Mouse (Mus musculus) c-Kit-positive CD71-positive TER-119-positive erythroid progenitor cells, embryonic 14.5 days (primary cell): Measurements from ENCODE around the gene Fbp2.

Experiments used
- DNase-seq: peaks from one replicate; pipeline ENCODE4 v3.0.0-alpha.2; 2013; ENCODE audit warnings: low spot score

The Fbp2 gene

DNA sequence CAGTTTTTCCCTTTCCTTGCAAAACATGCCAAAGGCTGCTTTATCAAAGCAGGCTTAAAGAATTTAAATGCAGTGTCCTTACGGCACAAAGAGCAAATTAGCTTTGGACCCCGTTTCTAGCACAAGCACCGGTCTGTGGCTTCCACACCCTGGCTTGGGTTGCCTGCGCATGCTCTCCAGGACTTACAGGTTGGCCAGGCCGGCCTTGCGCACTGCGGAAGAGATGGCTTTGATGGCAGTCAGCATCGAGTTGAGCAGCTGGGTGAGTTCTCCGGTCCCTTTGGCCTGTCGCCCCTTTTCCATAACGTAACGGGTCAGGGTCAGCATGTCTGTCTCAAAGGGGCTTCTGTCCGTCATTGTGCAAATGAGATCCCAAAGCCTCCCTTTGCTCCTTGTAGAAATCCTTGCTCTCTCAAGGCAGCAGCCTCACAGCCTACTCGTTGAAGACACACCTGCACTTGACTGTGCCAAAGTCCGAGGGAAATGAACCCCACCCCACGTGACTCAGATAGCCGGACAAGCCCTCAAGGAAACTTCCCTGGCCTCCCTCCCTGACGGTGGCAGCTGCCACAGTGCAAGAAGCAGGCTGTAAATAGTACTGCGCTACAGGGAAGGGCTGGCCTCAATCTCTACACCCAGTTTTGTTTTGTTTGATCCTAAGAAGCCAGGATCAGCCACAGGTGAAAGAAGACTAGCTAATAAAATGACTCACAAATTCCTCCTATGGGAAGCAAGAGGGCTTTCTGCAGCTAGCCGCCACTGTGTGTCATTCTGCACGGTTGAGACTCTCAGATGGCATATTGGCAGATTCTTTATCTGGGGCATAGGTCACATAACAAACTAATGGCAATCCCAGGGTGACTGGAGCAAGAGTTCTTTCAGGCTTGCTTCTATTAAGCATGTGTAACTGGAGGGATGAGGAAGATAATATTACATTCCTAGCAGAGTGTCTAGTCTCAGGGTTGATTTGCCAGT, at the start of gene Fbp2:
TSS of gene Fbp2 (minus strand) at position 482 of the 975 bp plus-strand sequence.
- no peak for DNase-seq

DNA sequence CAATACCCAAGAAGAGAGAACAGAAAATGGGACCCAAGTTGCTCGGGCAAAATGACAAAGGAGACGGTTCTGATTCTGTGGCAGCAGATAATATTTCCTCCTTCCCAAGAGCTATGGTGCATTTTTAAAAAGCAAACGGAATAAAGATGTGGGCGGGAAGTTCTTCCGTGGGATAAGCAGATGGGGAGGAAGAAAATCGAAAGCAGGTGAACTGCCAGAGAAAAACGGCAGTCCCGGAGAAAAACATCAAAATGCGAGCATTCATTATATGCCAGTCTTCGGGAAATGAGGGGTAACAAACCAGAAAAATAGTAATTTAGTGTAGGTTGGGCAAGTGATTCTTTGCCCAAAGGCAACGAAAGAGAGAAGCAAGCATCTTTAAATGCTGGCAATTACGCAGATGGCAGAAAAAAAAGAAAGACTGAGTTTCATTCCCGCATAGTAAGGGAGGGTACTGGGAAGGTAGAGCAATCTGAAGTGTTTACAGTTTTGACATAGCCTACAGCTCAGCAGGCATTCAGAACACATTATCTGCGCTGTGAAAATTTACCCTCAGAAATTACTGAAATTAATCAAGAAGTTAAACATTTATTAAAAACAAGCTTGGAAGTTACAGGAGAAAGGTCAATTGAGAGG, 49.4 kb upstream of the Fbp2 start:
- DNase-seq, result no peak

DNA sequence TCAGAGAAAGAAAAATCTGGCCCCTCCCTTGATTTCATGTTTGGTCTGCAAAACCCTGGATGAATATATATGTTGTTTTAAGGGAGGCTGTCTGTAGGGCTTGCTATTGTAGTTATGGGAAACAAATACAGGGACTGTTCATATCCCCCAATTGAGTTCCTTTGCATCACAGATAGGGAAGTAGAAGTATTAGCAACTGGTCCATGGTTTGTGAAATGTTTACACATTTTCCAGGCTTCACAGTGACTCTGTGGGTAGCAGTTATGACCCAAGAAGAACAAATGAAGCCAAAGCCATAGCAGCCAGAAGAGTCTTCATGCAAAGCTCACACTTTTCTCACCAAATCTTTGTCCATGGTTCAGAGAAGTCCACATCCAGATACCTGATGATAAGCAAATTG, 42.9 kb upstream of the Fbp2 start:
- no peak for DNase-seq

DNA sequence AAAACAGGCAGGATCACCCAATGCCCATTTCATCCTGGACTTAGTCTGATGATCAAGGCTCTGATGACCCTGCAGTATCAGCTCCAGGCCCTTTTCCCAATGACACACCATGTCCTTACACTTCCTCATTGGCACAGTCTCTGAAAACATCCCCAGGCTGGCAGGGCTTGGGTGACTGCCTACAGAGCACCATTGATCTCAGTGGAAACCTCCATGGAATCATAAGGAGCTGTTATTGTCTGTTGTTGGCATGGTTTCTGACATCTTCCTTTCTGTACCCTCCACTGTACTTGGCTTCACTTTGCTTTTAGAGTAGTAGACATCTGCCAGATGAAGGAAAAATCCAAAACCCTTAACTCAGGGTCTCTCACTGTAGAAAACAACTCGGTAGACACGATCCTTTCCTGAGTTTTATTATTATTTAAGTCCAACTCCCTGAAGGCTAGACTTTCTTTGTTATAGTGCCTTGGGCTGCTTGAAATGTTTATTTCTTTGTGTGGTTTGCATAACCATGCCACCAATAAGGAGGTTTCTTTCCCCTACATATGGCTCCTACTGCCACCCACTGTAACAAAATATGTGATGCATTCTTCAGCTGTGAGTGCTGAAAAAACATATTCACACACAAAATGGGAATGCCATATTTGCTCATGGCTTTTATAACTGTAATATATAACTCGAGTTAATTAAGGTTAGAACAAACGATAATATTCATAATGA, 39.9 kb upstream of the Fbp2 start:
- DNase-seq, result no peak

DNA sequence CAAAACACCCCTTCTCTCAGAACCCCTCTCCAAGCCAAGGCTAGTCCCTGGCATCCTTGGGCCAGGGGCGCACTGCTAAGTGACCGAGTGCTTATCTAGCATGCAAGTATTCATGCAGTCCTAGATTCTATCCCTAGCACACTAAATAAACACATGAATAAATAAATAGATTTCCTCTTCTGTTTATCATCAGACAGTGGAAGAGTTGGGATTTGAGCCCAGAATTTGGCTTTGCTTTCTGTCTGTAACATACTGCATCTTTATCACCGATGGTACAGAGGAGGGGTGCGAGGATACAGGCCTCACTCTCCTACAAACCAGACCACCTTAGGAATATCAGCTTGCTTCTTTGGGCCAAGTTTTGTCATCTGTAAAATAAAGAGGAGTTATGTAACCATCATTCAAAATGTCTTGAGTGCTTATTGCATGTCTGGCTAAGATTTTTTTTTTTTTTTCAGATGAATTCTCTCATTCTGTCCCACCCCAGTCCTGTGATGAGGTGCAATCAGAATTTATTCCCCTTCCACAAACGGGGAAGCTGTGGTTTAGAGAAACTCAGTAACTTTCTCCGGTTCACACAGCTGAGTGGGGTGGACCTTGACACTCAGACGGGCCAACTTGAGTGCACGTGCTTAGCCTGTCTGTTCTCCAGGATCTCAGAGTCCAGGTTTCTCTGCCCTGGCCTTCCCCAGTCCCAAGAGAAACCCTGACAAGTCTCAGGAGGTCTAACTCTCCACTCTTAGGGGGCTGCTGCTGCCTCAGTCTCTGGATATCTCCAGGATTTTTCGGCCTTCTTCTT, 35.0 kb upstream of the Fbp2 start:
- DNase-seq, result no peak

DNA sequence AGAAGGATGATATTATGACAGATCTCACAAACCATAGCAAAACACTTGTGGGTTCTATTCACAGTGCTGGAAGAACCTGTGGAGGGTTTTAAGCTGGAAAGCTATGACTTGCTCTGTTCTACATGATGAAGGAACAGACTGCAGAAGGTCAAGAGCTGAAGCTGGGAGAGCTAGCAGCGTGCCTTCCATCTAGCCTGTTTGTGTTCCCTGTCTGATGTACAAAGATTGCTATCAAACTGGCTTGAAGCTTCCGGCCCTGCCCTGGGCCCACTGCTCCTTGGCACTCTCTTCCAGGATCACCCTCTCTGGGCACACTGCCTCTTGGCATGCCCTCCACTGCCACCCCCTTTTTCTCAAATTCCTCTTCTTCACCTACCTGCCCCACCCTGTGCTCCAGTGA, 31.1 kb upstream of the Fbp2 start:
- no peak for DNase-seq

DNA sequence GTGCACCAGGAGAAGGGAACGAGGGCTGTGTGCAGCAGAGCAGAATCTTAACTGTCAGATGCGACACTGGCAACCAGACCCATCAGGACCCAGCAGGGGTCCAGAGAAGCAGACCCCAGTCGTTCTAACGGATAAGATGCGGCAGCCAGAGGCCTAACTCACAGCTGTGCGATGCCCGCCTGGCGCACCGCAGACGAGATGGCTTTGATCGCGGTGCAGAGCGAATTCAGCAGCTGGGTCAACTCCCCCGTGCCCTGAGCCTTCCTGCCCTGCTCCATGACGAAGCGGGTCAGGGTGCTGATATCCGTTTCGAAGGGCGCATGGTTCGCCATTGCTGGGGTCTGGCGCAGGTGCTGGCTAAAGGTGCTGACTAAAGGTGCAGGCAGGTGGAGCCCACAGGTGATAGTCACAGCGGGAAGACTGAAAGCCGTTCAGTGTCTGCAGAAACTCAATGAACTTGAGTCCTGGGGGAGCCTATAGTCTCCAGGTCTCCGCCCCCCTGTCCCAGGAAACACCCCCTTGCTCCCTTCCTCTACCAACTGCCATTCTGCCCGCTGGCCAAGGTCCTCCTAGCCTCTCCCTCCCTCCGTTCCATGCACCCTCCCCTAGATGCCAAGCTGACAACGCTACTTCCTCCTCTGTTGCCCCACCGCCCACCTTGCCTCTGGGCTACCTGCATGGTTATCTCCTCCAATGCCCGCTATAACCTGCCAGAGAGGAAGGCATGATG, 29.7 kb upstream of the Fbp2 start, which contains the start of gene Fbp1:
TSS of gene Fbp1 (minus strand) at position 571 of the 730 bp plus-strand sequence.
- DNase-seq, result no peak

DNA sequence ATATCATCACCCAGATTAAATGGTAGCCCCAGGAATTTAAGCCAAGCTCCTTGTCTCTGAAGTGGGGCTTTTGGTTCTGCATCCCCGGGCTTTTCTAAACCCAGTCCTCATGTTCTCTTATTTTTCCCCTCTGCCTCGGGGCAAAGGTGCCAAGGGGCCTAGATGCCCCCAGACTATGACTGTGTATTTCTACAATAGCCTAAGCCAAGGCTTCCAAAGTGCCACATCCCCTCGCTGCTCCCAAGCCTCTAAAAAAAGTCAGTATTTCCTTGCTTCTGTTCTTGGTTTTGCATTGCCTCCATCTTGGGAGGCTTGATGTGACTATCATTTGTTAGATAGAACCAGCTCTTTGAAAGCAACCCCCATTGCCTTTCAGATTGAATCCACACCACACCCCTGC, 26.3 kb upstream of the Fbp2 start:
- no peak for DNase-seq

DNA sequence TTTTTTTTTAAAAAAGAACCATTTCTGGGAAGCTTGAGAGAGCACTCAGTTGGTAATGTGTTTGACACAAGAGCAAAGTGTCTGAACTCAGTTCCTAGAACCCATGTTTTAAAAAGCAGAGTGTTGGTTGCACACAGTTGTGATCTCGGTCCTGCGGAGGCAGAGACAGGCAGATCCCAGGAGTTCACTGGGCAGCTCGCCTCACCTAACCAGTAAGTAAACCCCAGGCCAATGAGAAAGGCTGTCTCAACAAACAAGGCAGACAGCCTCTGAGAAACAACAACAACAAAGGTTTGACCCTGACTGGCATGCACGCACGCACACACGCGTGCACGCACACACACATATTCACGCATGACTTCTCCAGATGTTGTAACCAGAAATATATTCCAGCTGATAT, 25.7 kb upstream of the Fbp2 start:
- no peak for DNase-seq

DNA sequence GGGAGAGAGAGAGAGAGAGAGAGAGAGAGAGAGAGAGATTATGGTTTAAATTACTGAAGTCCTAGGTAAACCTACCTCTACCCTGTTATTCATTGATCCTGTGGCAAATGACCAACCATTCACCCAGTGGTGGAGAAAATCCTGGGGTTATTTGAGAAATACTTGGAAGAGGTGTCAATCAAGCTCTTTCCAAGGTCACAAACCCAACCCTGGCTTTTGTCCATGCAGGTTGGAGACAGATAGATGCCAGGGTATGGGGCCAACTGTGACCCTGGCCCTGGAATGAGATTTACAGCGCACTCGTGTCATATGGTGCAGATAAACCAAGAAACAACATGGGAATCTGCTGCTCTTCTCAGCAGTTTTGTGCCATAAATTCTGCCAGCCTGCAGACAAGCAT, 25.2 kb upstream of the Fbp2 start:
- no peak for DNase-seq

DNA sequence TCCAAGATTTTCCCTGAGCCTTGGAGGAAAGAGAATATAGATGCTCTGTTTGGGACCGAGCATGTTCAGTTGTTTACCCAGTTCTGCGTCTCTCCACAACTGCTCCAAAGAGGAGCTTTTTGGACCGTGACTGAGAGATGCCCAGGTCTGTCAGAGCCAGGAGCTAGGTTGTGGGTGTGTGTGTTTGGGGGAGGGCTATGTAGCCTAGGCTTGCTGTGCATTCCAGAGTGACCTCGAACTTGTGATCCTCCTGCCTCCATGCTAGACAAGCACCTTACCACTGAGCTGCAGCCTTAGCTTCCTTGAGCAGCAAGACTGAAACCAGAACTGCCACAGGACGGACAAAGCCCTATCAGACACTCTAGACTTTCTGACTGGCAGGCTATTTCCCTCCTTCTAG, 24.6 kb upstream of the Fbp2 start:
- DNase-seq, result no peak

DNA sequence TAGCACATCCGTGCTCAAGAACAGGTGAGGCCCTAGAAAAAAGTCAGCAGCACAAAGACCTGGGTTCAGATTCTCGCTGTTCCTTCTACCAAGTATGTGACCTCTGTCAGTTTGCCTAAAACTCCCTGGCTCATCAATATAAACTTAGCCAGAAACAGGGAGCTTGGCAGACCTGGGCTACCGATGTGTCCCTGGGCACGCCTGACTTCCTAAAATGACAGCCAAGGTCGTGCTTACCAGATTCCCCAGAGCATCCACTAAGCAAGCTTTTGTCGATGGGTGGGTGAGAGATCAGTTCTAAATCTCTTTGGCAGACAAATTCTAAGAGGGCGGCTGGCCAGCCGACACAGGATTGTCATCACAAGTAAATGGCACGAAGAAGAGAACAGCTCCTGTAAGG, 23.1 kb upstream of the Fbp2 start:
- DNase-seq, result no peak

DNA sequence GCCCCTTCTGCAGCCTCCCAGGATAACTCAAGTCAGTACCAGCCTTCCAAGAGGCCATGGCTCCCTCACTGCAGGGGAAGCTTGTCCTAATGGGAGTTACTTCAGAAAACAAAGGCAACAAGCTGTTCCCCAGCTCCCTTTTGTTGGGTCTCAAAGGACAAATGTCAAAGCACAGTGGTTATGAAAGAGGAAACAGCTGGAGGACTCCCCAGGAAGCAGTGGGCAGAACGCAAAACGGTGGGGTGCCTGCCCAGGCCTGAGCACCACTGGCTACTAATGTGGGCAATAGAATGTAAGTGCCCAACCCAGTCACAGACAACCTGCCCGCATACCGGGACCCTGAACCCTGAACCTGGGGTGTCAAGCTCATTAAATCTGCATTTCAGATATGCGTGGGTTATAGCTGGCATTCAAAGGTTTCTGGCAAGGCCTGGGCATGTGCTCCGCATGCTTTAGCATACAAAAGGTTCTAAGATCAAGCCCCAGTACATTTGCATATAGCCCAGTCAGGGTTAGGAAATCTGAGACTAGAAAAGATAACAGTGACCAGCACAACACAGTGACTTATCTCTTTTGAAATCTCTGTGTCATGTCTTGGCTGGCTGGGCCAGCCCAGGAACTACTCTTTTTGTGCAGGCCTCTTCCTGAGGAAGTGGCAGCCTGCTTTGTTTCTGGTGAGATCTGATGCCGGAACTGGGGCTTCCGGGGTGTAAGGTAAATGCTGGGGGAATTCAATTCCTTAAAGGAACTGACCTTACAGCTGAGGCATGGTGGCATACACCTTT, 21.8 kb upstream of the Fbp2 start:
- no peak for DNase-seq

DNA sequence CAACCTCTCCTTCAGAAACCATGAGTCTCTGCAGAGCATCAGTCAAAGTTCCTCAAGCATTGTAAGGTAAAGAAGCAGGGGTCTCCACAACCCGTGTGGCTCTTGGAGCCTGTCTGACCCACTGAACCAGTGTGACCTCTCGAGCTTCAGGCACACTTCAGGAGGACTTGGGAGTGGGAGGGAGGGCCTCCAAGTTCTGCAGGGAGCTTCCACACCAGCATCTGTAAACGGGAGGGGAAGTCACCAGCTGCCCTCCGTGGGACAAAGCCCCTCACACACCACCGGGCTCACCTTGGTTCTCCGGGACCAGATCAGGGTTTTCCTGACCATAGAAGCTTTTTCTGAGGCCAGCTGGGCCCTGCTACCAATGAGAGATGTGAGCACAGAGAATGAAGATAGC, 21.2 kb upstream of the Fbp2 start:
- no peak for DNase-seq

DNA sequence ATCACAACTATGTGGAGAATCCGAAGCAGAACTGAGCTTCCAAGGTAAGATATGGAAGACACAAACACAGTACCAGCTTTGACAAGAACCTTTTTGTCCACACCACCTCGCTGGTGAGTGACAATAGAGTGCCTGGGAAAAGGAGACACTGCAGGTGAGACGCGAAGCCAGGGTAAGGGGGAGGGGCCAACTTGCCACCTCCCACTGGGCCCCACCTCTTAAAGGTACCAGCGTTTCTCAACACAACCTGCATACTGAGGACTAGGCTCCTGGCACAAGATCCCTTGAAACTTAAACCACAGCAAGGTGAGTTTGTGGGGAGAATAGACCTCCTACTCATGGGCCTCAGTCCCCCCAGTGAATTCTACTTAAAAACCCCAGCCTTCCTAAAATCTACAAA, 19.0 kb upstream of the Fbp2 start:
- no peak for DNase-seq

DNA sequence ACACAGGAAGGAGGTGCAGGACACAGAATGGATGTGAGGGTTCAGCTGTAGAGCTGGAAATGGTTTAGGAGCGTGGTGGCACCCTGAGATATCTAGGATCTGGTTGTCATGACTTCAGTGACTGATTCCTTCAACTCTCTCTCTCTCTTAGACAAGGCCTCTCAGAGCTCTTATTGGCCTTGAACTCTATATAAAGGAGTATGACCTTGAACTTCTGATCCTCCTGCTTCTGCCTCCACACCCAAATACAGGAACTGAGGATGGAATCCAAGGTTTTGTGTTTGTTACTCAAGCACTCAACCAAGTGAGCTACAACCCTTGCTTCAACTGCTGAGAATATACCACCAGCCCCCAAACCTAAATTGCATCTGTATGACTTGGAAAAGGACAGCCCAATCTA, 17.9 kb upstream of the Fbp2 start:
- no peak for DNase-seq

DNA sequence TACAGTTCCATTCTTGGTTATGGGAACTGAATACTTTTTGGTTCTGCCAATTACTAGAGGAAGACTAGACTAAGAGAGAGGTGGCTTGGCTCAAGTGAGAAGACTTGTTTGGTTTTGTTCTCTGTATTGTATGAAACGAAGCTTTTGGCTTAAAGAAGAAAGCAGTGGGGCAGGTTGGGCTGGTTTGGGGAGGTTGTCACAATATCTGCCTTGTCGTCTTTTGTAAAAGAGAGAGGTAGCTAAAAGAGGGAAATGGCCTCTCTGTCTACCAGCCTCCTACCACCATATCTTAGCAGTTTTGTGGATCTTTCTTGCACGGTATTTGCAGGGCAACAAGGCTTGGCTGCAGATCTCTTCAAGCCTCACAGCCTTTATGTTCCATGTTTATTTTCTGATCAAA, 14.0 kb upstream of the Fbp2 start:
- DNase-seq, result no peak

DNA sequence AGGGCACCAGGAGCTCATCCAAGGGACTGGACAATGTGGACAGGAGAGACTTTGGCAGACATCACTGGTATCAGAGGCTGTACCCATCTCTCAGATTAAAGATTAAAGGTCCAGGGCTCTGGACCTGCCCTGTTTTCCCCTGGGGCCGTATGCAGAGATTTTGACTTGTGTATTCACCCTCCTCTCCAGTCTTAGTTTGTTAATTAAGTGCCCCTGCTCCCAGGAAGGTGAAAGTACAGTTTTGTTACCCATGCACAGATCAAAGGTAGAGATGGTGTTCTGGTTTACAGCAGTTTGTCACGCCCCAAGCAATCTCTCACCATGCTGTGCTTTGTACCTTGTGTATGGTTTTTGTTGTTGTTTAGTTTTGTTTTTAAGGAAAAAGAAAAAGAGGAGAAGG, 12.4 kb upstream of the Fbp2 start:
- no peak for DNase-seq

DNA sequence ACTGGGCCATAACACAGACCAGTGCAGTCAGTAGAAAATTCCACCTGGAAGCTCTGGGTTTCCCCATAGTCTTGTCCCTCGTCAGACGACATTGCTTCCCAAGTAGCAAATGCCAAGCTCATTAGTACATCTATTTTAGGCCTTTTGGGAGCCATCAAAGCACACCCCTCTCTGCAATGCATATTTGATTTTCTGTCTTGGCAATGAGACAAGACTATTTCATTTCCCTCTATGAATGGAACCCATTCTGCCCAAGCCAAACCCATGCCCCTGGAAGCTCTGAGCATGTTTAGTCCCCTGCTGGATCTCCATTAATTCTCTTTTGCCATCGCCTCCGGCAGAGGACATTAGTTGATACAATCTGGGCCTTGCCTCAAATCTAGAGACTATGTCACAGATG, 8.6 kb upstream of the Fbp2 start:
- no peak for DNase-seq

DNA sequence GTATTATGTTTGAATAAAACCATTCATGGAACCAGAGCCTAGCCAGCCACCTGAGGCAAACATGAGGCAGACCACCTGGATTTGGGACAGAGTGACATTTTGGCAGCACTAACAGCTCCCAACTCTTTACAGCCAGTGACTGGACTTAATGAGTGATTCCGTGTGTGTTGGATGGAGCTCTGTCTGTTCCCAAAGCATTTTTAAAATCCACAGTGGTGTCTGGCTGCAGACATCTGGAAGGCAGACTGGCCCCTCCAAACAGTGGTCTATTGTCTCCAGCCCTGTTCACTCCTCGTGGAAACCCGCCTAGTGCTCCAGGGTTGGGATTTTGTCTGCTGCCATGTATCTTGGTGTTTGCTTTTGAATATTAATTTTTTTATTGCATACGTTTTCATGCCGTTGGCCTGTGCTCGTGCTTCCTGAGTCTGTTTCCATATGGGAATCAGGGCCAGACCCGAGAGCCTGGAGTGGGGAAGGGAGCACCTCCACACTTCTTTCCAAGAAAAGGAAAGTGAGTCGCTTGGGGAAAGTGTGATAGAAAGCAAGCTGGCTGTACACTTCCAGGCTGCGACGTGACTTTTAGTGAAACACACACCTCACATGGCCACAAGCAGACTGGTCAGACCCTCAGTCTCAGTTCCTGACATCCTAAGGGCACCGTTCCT, 7.6 kb upstream of the Fbp2 start:
- DNase-seq, result no peak
